Mouse (Mus musculus): ENCODE measurements around the gene Pdgfra.

The Pdgfra gene

GRCm38 (mm10) chr5:75152021-75152425 is at the start of gene Pdgfra:
Pdgfra (plus strand) TSS chr5:75152292.
- no peak for DNase-seq

GRCm38 (mm10) chr5:75106511-75106910 is 45.6 kb upstream of the Pdgfra start:
- DNase-seq: no peak

- no peak for DNase-seq
Measured at GRCm38 (mm10) chr5:75109368-75109767, 42.7 kb upstream of the Pdgfra start.

GRCm38 (mm10) chr5:75111781-75112180 is 40.3 kb upstream of the Pdgfra start:
- no peak for DNase-seq

GRCm38 (mm10) chr5:75118840-75119239 is 33.3 kb upstream of the Pdgfra start:
- no peak for DNase-seq

- DNase-seq: peak; percentile 6
Measured at GRCm38 (mm10) chr5:75121646-75122045, 30.4 kb upstream of the Pdgfra start.

- DNase-seq: no peak
Measured at GRCm38 (mm10) chr5:75134681-75135080, 17.4 kb upstream of the Pdgfra start.

- no peak for DNase-seq
Measured at GRCm38 (mm10) chr5:75143092-75143491, 9.0 kb upstream of the Pdgfra start.

- DNase-seq: no peak
Measured at GRCm38 (mm10) chr5:75143767-75144166, 8.3 kb upstream of the Pdgfra start.

- DNase-seq: no peak
Measured at GRCm38 (mm10) chr5:75145341-75145740, 6.8 kb upstream of the Pdgfra start.

GRCm38 (mm10) chr5:75146469-75146868 is 5.6 kb upstream of the Pdgfra start:
- no peak for DNase-seq

- no peak for DNase-seq
Measured at GRCm38 (mm10) chr5:75148343-75149127, 3.6 kb upstream of the Pdgfra start.

- no peak for DNase-seq
Measured at GRCm38 (mm10) chr5:75149380-75149779, 2.7 kb upstream of the Pdgfra start.

GRCm38 (mm10) chr5:75149880-75150279 is 2.2 kb upstream of the Pdgfra start:
- DNase-seq: no peak

GRCm38 (mm10) chr5:75150341-75150981 is 1.6 kb upstream of the Pdgfra start:
- no peak for DNase-seq

GRCm38 (mm10) chr5:75151146-75151900 is 769 bp upstream of the Pdgfra start:
- DNase-seq: no peak

- DNase-seq: no peak
Measured at GRCm38 (mm10) chr5:75152791-75153625, 916 bp downstream of the Pdgfra start.

- no peak for DNase-seq
Measured at GRCm38 (mm10) chr5:75153626-75153960, 1.5 kb downstream of the Pdgfra start.

GRCm38 (mm10) chr5:75153961-75154620 is 2.0 kb downstream of the Pdgfra start:
- no peak for DNase-seq

GRCm38 (mm10) chr5:75154621-75155235 is 2.6 kb downstream of the Pdgfra start:
- DNase-seq: no peak

GRCm38 (mm10) chr5:75155281-75155680 is 3.2 kb downstream of the Pdgfra start:
- no peak for DNase-seq
